Mouse (Mus musculus): ENCODE results near the gene Tmem53.
"Not testable (repeated sequence)": the region's sequence is repeated elsewhere in the genome, so short reads cannot be mapped to it uniquely, and the experiment has no call there.

The Tmem53 gene

DNA sequence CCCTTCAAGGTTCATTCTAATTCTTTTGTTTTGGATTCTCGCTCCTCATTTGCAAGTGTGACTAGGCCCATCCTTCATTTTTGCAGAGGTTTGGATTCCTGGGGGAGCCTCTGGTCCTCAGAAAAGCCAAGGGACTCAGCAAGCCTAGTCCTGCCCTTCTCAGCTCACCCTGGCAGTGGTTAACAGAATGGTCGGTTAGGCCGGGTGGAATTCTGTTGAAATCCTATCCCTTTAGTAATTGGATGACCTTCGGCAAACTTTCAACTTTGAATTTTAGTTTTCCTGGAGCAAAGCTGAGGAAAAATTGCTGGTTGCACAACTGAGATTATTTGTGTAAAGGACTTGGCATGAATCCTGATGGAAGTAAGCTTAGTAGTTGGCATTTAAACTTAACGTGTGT is 600 bp downstream of the Tmem53 start:
- DNase-seq (ENCODE audit: low read depth, low spot score): no peak

DNA sequence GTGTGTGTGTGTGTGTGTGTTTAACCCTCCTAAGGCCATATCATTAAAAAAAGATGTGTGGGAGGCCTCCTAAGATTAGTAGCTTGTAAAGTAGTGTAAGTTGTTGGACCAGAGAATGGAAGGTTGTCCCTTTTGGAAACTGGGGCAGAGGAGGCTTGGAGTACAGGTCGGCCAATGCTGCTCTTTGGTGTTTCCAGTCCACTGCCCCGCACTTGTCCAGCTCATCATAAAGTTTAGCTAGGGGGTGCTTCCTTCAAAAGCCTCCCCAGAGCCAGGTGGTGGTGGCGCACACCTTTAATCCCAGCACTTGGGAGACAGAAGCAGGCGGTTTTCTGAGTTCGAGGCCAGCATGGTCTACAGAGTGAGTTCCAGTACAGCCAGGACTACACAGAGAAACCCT is 1.0 kb downstream of the Tmem53 start:
- no peak for DNase-seq (ENCODE audit: low read depth, low spot score)

DNA sequence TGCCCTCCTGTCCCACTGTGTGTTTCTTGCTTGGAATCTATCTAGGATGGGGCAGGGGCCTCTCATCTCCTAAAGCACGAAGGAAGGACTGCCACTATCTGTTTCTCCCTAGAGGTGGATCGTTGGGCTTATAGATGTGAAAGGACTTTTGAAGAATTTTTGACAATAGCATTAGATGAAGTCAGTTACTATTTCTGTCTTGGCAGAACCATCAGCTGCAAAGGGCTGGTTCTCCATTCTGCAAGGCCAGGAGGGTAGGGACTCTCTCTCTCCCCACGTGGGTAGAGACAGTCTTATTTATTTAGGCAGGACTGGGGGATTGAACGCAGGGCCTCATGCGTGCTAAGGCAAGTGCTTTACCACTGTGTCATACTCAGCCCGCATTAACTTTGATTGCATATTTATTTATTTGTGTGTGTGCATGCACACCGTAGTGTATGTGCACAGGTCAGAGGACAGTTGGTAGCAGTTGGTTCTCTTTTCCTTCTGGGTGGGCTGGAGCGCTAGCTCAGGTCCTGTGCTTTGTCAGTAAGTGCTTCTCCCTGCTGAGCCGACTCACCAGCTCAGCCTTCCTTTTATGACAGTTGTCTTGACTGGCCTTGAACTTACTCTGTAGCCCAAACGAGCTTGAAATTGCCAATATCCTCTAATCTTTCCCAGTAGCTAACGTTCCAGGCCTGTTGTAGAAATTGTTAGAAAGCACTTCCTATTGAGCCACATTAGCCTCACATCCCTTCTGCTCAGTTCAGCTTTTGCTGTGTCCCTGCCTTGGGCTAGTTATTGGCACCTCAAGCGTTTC is 1.7 kb downstream of the Tmem53 start:
- DNase-seq (ENCODE audit: low read depth, low spot score): no peak

DNA sequence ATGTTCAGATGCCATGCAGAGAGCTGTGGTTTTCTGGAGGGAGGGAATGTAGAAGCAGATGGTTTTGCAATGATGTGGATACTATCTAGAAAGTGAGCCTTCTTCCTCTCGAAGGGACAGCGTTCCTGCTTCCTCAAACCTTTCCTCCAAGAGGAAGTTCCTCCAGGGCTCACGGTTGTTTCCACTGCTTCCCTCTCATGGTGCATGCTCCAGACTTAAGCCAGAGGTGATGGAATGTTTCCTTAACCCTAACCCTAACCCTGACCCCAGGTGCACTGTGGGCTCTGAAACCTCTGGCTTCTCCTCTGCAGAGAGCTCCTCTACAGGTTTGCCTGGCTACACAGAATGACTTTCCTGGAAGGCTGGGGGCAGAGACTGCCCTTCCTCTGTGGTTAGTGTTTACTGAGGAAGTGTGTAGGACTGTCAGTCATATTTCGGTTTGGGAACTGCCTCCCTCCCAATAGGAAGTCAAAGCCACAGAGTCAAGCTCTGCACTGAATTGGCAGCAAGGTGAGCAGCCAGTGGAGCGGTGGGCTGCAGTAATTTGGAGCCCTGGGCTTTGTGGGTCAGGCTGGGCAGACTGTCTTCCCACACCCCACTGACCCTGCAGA is 2.4 kb downstream of the Tmem53 start:
- DNase-seq (ENCODE audit: low read depth, low spot score): no peak

DNA sequence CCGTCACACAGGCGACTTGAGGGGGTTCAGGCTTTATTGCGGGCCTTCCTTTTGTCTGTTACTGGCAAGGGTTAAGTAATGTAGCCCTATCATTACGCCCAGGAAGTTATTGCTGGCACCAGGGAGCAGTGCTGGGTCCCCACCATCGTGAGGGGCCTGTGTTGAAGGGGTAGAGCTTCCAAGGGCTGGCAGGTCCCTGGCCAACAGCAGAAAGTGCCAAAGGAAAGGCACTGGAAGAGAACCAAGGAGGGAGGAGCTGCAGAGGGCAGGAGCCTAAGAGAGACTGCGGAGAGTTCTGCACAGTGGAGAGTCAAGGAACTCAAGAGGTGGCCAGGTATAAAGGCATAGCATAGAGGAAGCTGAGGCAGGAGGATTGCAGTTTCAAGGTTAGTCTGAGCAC is 2.9 kb downstream of the Tmem53 start:
- DNase-seq (ENCODE audit: low read depth, low spot score): no peak

DNA sequence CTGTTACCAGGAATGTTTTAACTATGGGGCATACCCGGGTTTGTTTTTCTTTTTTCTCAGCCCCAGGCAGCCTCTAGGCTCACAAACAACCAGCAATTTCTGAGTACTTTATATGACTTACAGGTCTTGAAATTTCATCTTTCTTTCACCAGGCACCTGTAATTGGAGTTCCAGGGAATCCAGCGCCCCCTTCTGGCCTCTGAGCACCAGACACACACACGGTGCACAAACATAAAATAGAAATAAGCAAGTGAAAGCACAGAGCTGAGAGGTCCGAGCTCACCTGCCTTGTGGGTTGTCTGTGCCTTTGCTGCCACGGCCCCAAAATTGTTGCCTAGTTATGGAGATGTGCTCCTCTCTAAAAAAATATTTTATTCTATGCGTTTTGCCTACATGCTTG is 8.2 kb downstream of the Tmem53 start:
- not testable (repeated sequence) for DNase-seq (ENCODE audit: low read depth, low spot score)

DNA sequence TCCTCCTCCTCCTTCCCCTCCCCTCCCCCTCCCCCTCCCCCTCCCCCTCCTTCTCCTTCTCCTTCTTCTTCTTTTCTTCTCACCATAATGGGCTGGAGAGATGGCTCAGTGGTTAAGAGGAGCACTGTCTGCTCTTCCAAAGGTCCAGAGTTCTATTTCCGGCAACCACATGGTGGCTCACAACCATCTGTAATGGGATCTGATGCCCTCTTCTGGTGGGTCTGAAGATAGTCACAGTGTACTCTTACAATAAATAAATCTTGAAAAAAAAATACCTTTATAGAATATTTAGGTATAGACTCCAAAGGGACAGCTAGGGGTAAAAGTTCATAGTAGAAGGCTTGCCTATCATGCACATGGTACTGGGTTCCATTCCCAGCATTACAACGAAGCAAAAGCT is 9.5 kb downstream of the Tmem53 start:
- no peak for DNase-seq (ENCODE audit: low read depth, low spot score)

DNA sequence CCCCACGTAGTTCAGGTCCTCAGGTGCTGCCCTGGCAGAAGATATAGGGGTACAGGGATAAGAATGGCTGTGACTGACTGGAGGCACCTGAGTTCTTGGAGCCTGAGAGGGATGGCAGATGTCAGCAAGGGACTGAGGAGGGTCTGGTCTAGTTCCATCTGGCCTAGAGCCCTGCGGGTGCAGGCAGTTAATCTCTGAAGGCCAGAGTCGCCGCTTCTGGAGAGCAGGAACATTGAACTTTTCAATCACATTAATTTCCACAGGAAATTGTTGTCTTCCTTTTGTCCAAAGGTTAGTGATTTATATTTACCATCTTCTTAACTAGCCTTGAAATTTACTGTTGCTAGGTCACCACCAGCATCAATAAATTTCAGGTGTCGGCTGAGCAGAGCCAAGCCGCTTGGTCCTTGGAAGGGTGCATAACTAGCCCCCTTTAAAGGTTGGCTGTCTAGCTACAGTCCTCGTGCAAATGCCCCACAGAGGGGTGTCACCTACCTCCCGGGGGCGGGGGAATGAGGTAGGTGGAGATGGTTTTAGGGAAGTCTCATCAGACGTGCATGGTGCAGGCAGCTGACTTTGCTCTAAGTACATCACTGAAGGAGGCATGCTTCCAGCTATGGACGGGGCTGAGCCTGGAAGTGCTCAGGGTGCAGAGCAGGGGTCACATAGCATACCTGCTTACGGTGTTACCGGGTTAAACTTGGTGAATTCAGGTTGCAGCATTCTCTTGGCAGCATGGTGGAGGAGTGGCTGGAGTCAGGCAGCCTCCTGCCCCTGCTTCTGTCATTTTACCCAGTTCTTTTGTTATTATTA is 10.6 kb downstream of the Tmem53 start:
- DNase-seq (ENCODE audit: low read depth, low spot score): no peak

DNA sequence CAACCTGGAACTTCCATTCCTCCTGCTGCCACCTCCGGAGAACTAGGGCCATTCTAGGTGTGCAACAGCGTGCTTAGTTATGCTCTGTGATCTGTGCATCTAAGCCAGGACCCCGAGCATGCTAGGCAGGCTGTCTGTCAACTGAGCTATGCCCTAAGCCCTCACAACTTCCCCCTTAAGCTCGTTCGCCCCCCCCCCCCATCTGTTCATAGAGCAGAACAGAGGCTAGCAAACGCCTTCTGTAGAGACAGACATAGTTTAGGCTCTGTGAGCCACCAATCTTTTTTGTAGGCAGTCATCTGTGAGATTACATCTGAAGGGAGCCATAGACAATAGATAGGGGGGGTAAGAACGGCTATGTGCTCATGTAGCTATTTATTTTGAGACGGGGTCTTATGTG is 11.2 kb downstream of the Tmem53 start:
- DNase-seq (ENCODE audit: low read depth, low spot score): no peak

DNA sequence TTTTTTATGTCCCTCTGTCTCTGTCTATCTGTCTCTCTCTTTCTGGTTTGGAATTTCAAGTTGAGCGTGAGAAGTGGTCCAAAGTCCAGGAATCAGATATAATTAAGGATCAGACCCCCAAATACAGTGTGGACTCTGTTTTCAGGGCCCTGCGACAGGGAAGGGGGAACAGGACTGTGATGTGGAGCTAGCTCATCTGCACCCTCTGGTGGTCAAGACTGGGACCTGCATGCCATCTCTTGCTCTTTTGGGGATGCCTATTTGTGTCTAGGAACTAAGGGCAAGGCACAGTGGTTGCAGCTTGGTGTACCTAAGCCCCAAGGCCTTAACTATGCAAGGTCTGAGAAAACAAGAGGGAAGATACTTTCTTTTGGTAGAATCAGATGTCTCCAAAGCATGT is 15.5 kb downstream of the Tmem53 start:
- DNase-seq (ENCODE audit: low read depth, low spot score): no peak

DNA sequence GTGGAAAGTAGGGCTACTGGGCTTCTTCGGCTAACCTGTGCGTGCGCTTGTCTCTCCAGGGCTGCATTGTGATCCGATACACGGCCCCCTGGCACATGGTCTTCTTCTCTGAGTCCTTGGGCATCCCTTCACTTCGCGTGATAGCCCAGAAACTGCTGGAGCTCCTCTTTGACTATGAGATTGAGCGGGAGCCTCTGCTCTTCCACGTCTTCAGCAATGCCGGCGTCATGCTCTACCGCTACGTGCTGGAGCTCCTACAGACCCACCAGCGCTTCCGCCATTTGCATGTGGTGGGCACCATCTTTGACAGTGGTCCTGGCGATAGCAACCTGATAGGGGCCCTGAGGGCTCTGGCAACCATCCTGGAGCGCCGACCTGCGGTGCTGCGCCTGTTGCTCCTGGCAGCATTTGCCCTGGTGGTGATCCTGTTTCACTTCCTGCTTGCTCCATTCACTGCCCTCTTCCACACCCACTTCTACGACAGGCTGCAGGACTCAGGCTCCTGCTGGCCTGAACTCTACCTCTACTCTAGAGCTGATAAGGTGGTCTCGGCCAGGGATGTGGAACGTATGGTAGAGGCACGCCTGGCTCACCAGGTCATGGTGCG is 16.2 kb downstream of the Tmem53 start:
- no peak for DNase-seq (ENCODE audit: low read depth, low spot score)

DNA sequence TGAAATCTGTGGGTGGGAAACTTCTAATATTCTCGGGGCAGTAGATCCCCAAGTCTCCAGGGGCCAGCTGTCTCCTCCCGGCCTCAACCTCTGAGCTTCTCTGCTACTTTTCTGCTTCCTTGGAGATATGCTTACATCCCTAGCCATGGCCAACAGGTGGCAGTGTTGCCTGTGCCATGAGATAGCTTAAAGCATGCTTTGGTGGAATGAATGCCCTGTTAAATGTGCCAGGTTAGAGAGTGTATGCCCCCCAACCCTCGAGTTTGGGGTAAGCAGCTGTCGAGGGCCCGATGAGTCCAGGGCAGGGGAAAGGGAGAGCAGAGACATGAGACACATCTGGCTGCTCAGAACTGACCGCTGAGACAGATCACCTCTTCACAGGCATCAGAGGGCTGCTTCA is 18.5 kb downstream of the Tmem53 start:
- DNase-seq (ENCODE audit: low read depth, low spot score): no peak

DNA sequence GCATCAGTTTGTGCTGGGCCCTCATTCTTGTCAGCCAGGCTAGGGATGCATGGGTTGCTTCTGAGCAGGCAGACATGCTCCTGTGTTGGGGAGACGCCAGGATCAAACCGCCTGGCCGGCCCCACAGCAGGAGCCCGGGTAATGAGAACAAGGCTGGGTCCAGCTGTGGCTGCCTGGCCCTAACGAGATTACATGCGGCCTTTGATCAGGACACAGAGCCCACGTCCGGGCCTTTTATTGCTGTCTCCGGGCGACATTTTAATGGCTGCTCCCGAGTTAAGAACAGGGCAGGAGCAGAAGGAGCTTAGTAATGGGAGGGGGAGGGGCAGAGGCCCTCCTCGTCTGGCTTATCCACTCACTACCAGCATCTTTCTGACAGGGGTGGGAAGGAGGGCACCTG is 20.7 kb downstream of the Tmem53 start:
- DNase-seq (ENCODE audit: low read depth, low spot score): no peak

DNA sequence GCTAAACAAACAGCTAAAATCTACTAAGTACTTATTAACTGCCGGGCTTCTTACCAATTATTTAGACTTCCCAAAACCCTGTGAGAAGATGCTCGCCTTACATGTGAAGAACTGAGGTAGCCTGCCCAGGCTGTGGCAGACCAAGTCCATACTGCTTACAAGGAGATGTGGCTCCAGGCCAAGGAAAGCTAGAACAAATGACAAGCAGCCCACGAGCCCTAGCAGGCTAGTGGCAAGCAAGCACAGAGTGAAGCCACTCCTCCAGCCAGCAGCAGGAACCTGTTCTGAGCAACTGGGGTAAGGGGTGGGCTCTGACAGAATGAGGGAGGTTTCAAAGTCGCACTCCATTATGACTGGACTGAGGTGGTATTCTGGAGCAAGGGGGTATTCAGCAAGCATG is 23.0 kb downstream of the Tmem53 start:
- no peak for DNase-seq (ENCODE audit: low read depth, low spot score)

DNA sequence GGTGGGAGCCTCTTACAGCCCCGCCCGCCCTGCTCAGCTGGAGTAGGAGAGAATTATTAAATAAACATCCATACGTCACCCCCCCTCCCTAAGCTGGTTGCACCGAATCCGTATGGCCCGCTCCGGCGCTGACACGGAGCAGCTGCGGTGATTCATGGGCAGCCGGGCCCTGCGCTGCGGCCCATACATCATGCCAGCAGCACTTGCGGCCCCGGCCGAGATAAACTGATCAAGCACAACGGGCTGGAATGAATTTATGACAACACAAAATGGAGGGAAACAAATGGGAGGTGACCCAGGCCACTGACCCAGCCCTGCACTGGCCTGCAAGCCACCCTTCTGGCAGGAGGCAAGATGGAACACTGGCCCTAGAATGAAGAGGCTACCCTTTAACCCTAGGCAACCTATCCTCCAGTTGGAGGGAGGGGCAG is 24.5 kb downstream of the Tmem53 start:
- no peak for DNase-seq (ENCODE audit: low read depth, low spot score)

DNA sequence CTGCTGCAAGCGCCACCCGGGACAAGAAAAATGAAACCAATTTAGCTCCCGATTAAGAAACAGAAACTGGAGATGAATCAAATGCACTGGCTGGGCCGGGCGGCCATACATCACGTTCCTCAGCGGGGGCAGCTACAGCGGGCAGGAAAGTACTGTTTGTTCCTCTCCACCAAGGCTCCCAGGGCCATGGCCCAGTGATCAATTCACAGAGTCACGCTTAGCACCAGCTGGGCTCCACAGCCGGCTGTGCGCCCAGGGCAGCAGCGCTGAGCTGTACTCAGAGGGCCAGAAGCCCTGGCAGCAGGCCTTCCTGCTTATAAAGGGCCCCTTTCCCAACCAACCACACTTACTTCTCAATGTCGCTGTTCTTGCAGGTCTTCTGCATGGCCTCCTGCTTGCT is 25.3 kb downstream of the Tmem53 start:
- no peak for DNase-seq (ENCODE audit: low read depth, low spot score)

DNA sequence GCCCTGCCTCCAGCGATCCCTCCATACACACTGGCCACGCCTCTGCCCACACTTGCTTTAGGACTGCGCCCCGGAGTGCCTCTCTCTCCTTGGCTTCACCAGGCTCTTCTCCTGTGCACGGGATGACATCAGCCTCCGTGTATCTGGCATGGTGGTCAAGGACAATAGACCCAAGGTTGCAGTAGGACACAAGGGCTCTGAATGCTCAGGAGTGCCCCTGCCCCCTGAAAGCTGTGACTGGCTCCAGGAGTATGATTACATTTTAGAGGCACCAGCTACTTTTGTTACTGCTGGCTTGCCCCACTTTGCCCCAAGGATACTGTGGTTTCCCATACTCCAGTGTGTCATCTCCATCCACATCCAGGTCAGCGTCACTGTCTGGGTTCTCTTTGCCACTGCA is 25.9 kb downstream of the Tmem53 start:
- DNase-seq (ENCODE audit: low read depth, low spot score): no peak

DNA sequence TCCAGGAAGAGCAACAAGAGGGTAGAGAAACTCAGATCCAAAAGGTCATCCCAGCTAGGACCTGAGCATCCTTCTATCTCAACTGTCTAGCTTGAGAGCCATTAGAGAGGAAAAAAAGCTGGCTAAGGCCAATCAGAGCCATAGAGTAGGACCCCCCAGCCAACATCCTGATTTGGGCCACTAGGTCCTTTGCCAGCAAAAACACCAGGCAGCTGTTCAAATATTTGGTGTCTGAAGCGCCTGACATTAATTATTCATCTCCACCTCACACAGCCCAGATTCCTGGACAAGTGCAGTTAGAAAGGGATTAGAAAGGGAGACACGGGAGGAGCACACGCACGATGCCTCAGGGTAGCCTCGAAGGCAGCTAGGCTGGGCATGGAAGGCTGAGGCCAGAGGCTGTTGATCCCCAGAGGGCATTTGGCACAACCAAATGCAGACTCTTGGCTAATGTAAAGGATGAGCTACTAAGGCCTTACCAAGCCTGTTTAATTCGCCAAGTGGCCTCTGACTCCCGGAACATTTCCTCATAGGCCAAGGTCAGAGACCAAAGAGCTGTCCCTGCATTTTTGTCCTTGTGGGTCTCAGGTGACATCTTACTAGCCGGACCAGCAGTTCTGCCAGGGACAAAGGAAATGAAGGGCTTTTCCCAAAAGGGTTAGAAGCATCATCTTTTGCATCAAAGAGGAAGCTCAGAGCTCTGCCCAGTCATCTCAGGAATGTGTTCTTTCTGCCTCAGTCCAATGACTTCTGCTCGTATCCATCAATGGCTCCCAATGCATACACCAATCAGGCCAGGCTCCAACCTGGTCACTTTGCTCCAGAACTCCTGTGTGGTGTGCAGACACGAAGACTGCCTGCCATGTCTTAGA is 26.9 kb downstream of the Tmem53 start:
- no peak for DNase-seq (ENCODE audit: low read depth, low spot score)

DNA sequence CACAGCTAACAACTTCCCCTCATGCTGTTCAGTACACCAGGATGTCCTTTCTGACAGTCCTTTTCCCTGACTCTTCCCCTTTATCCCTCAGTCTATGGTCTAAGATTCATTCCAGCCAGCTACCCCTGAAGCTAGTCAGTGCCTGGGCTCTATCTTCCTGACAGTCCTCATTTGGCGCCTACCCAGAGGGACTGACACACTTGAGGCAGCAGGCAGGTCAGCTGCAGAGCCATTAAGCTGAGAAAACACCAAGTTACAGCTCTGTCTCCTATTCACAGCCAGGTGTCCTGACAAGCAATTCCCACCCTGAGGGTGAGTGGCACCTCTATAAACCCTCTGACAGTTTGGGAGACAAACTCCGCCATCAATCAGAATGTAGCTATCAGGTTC is 27.5 kb downstream of the Tmem53 start:
- no peak for DNase-seq (ENCODE audit: low read depth, low spot score)

DNA sequence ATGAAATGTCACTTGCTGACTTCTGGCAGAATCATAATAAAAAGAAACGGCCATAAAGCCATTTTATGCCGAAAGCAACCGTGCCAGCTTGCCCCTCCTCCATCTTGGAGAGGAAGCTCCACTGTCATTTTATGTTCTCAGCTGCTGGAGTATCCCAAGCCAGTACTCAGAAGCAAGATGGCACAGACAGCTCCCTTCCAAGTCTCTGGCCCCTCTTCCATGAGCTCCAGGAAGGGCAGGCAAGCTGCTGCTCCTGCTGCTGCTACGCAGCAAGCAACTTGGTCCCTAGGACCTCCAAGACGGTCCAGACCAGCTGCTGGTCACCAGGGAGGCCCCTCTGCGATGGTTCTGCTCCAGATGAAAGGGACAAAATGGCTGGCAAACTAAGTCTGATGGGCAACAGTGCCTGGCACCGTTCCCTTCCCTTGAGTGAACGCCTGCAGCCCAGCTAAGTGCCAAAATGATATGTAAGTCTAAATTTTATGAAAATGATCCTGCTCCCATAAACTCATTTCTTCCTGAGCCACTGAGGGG is 28.7 kb downstream of the Tmem53 start:
- DNase-seq (ENCODE audit: low read depth, low spot score): no peak
